Mouse (Mus musculus) CH12.LX (cell line): ENCODE measurements around the gene Arl5a.

Source experiments
- CTCF ChIP-seq, 2 experiments: IDR thresholded peaks in 1 of 2; conservative IDR thresholded peaks in 1 of 2; 2 replicates each; pipeline ENCODE4 v1.5.1; 2011 to 2012; ENCODE audit warnings: low read depth in 2 of 2, low read length in 2 of 2, improper control_type of control experiment in 1 of 2, inconsistent platforms in 1 of 2, mild to moderate bottlenecking in 1 of 2, moderate library complexity in 1 of 2
- ETS1 ChIP-seq: conservative IDR thresholded peaks from 2 replicates; pipeline ENCODE4 v1.6.1; 2012; ENCODE audit warnings: low read depth, mild to moderate bottlenecking, inconsistent platforms, low read length, improper control_type of control experiment, moderate library complexity
- KAT2A ChIP-seq: IDR thresholded peaks from 2 replicates; pipeline ENCODE4 v1.6.1; 2012; ENCODE audit warnings: low read length, improper control_type of control experiment, inconsistent platforms; ENCODE audit not compliant: insufficient replicate concordance
- MAZ ChIP-seq: IDR thresholded peaks from 2 replicates; pipeline ENCODE4 v1.6.1; 2012; ENCODE audit warnings: low read depth, mild to moderate bottlenecking, inconsistent platforms, low read length, improper control_type of control experiment, moderate library complexity
- POLR2A ChIP-seq: IDR thresholded peaks from 2 replicates; pipeline ENCODE4 v1.6.1; 2011; ENCODE audit warnings: low read depth, mild to moderate bottlenecking, improper control_type of control experiment, low read length
- POLR2AphosphoS2 ChIP-seq: IDR thresholded peaks from 2 replicates; pipeline ENCODE4 v1.6.1; 2011; ENCODE audit warnings: low read depth, low read length, improper control_type of control experiment
- RAD21 ChIP-seq: IDR thresholded peaks from 2 replicates; pipeline ENCODE4 v1.6.1; 2011; ENCODE audit warnings: low read depth, mild to moderate bottlenecking, low read length, improper control_type of control experiment, moderate library complexity
- TBP ChIP-seq: conservative IDR thresholded peaks from 2 replicates; pipeline ENCODE4 v1.6.1; 2011; ENCODE audit warnings: low read depth, low read length, improper control_type of control experiment
- USF2 ChIP-seq: conservative IDR thresholded peaks from 2 replicates; pipeline ENCODE4 v1.6.1; 2011; ENCODE audit warnings: low read depth, low read length, improper control_type of control experiment

DNA sequence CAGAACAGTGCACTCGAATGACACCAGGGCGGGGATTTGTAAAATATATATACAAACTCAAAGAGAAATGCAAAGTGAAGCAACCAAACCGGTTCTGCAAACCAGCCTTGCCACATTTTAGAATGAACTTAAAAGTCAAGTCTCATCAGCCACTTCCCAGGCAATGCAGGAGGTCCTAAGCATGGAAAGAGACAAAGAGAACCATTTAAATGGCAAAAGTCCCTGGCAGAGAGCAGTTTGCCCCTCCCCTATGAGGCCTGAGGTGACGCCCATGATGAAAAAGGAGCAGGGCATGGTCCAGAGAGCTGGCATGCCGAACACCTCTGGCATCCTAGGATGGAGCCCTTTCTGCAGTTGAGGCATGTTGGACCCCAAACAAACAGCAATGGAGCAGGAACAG, 17.4 kb upstream of the Arl5a start:
- TF ChIP-seq ETS1 (no peak), CTCF (conservative IDR thresholded peaks at IDR 0.05 in 1 of 2, IDR thresholded peaks at IDR 0.05 in 1 of 2; ENCODE audit: low read depth in 2 of 2, low read length in 2 of 2) (no peak), USF2 (no peak), MAZ (no peak), KAT2A (no peak), TBP (no peak), POLR2A (no peak), RAD21 (no peak), POLR2AphosphoS2 (no peak)
